Comparison of ENCODE assay signal across 16 mouse cellular contexts in the genomic region with DNA sequence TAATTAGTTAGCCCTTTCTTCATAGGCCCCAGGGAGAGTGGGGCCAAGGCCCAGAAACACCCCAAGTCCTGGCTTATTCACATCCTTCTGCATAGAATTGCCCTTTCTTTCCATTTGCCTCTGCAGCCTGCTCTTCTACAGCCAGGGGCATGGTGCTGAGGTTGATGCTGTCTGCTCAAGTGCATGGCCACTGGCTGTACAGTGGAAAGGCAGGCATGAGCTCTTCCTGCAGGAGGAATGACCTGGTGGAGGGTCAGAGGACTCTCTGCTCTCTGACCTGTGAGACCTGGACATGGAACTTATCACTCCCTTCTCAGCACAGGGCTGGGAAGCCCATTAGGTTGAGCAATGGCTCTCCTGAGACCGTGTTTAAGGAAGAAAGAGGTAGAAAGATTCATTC. TPM values are rescaled to one million over a fixed set of nuclear protein-coding genes. Genes with fewer than 3 reads are reported as not detected.
DNase-seq lines count a peak whose midpoint lies in the region; ATAC-seq and TF ChIP-seq lines count a peak whose summit lies in the region.
"Had no signal": no experiment of that assay in that cellular context is flagged by ENCODE, and none has a peak within 500 bp of the region (broad histone marks: within the 10 kb centered on the region; RNA-seq: fewer than 3 reads in every experiment).

No protein-coding gene starts in this region.

- WGBS in kidney, adult 2 months: 81% methylated on average over 1 of the region's 1 CpGs
- WGBS in embryonic facial prominence, embryonic 15.5 days: 79% methylated on average over 1 of the region's 1 CpGs
- 60% methylated on average over 1 of the region's 1 CpGs for WGBS in liver, embryonic 11.5 days
- WGBS in stomach, embryonic 15.5 days: 89% methylated on average over 1 of the region's 1 CpGs

- peaks cover 10% of the 10 kb centered on the region for H3K4me1 ChIP-seq in kidney, adult 2 months (ENCODE audit: control insufficient read depth, insufficient read depth, low read length)
- H3K4me1 ChIP-seq in embryonic facial prominence, embryonic 15.5 days: peaks cover 35% of the 10 kb centered on the region
- peaks cover 5% of the 10 kb centered on the region for H3K4me1 ChIP-seq in liver, embryonic 11.5 days (replicated peaks; ENCODE audit: control insufficient read depth, insufficient read depth, low read length)
- no peaks in the 10 kb centered on the region for H3K4me1 ChIP-seq in stomach, embryonic 15.5 days
- H3K4me1 ChIP-seq: heart, embryonic 12.5 days had no signal

- H3K9me3 ChIP-seq in embryonic facial prominence, embryonic 15.5 days (replicated peaks): no peaks in the 10 kb centered on the region
- H3K9me3 ChIP-seq in liver, embryonic 11.5 days (ENCODE audit: control insufficient read depth, low read length): no peaks in the 10 kb centered on the region
- no peaks in the 10 kb centered on the region for H3K9me3 ChIP-seq in stomach, embryonic 15.5 days

- peak overlapping the region; percentile 10; the same call in 1 of the 2 replicates for H3K27ac ChIP-seq in kidney, adult 2 months (ENCODE audit: insufficient read depth, low read depth, low read length)
- peak overlapping the region; percentile 66 for H3K27ac ChIP-seq in embryonic facial prominence, embryonic 15.5 days (replicated peaks)
- H3K27ac ChIP-seq in liver, embryonic 11.5 days (ENCODE audit: low read depth, low read length): peak overlapping the region; percentile 43; the same call in 1 of the 2 replicates
- H3K27ac ChIP-seq in stomach, embryonic 15.5 days: no peak overlapping the region
- H3K27ac ChIP-seq: left cerebral cortex, adult 2 months had no signal

- peak; percentile 48; the same call in 1 of the 2 replicates for ATAC-seq in embryonic facial prominence, embryonic 15.5 days (ENCODE audit: insufficient number of reproducible peaks, low FRiP score, low TSS enrichment, low read depth)
- ATAC-seq in liver, embryonic 11.5 days (replicated peaks; ENCODE audit: low FRiP score): peak; percentile 44
- ATAC-seq in stomach, embryonic 15.5 days (ENCODE audit: insufficient read depth, low FRiP score, low read depth): peak; percentile 11; the same call in 1 of the 2 replicates
- no peak for ATAC-seq in megakaryocyte progenitor cell, adult 5-6 weeks (replicated peaks; ENCODE audit: poor library complexity)
- ATAC-seq: forebrain, postnatal 0 days; hindbrain, embryonic 16.5 days had no signal

- no peaks in the 10 kb centered on the region for H3K36me3 ChIP-seq in kidney, adult 2 months (ENCODE audit: control insufficient read depth, insufficient read depth, low read length)
- no peaks in the 10 kb centered on the region for H3K36me3 ChIP-seq in embryonic facial prominence, embryonic 15.5 days
- no peaks in the 10 kb centered on the region for H3K36me3 ChIP-seq in liver, embryonic 11.5 days (ENCODE audit: control insufficient read depth, insufficient read depth, low read length)
- H3K36me3 ChIP-seq in stomach, embryonic 15.5 days: no peaks in the 10 kb centered on the region
- H3K36me3 ChIP-seq: heart, embryonic 12.5 days had no signal

- no peak overlapping the region for H3K9ac ChIP-seq in embryonic facial prominence, embryonic 15.5 days
- H3K9ac ChIP-seq in liver, embryonic 11.5 days (ENCODE audit: low read depth, low read length): no peak overlapping the region
- H3K9ac ChIP-seq in stomach, embryonic 15.5 days: no peak overlapping the region
- H3K9ac ChIP-seq: forebrain, postnatal 0 days; heart, embryonic 12.5 days had no signal

- no peak overlapping the region for H3K4me3 ChIP-seq in kidney, adult 2 months (ENCODE audit: insufficient read depth, low read depth, low read length)
- no peak overlapping the region for H3K4me3 ChIP-seq in embryonic facial prominence, embryonic 15.5 days (replicated peaks)
- H3K4me3 ChIP-seq in liver, embryonic 11.5 days (ENCODE audit: low read depth, low read length): no peak overlapping the region
- H3K4me3 ChIP-seq in stomach, embryonic 15.5 days (replicated peaks): no peak overlapping the region
- H3K4me3 ChIP-seq: erythroblast, embryonic 14.5 days; heart, embryonic 12.5 days; left cerebral cortex, adult 2 months; megakaryocyte, embryonic 14.5 days had no signal

- TF ChIP-seq CTCF in kidney, adult 2 months (conservative IDR thresholded peaks at IDR 0.05; ENCODE audit: insufficient read depth, insufficient read length, low read depth, low read length): no peak

- no peaks in the 10 kb centered on the region for H3K27me3 ChIP-seq in kidney, adult 2 months (replicated peaks; ENCODE audit: control insufficient read depth, insufficient read depth, low read length)
- H3K27me3 ChIP-seq in embryonic facial prominence, embryonic 15.5 days: no peaks in the 10 kb centered on the region
- H3K27me3 ChIP-seq in liver, embryonic 11.5 days (replicated peaks; ENCODE audit: control insufficient read depth, insufficient read depth, low read length): no peaks in the 10 kb centered on the region
- H3K27me3 ChIP-seq in stomach, embryonic 15.5 days (replicated peaks): no peaks in the 10 kb centered on the region
- H3K27me3 ChIP-seq: heart, embryonic 12.5 days had no signal

- no peak for DNase-seq in kidney, adult 2 months
- no peak for DNase-seq in kidney, adult 8-10 months
- no peak for DNase-seq in liver, embryonic 11.5 days (ENCODE audit: low spot score)
- no peak for DNase-seq in heart, adult 8-10 months (ENCODE audit: low spot score)
- DNase-seq: B cell, adult 2 months; forebrain, postnatal 0 days; retina, postnatal 1 day; thymus, postnatal 14 days had no signal

- H3K4me2 ChIP-seq in embryonic facial prominence, embryonic 15.5 days (replicated peaks): no peak overlapping the region
- H3K4me2 ChIP-seq in liver, embryonic 11.5 days: no peak overlapping the region
- H3K4me2 ChIP-seq in stomach, embryonic 15.5 days: no peak overlapping the region
- H3K4me2 ChIP-seq: heart, embryonic 12.5 days had no signal

- no peak for TF ChIP-seq POLR2A in kidney, adult 2 months (IDR thresholded peaks at IDR 0.05; ENCODE audit: low read depth, low read length)

RNA-seq across cellular contexts. Expression of gene Asb13, which starts 35.8 kb away (rescaled TPM):
- 41.9 and 42.6 TPM in 2 replicates for polyA plus RNA-seq in kidney, adult 2 months (2012; rRNA removed)
- 10.9 and 12.5 TPM in 2 replicates for polyA plus RNA-seq in embryonic facial prominence, embryonic 15.5 days (2015; fragmentation: Nextera tagmentation; extraction: Ambion mirVana)
- 4.7 and 4.9 TPM in 2 replicates for polyA plus RNA-seq in liver, embryonic 11.5 days (2014; fragmentation: Nextera tagmentation; extraction: Ambion mirVana)
- 10.8 and 14.1 TPM in 2 replicates for polyA plus RNA-seq in stomach, embryonic 15.5 days (2015; fragmentation: Nextera tagmentation; extraction: Ambion mirVana)
- 4.4 and 4.7 TPM in 2 replicates for total RNA-seq in megakaryocyte progenitor cell, adult 5-6 weeks (2015)
- 3.3 and 3.8 TPM in 2 replicates for total RNA-seq in megakaryocyte progenitor cell, adult 5-6 weeks (2017)
- total RNA-seq in heart, adult 8-10 months (2022): 10 to 100 TPM in 1 of 4 experiments, 1 to 10 TPM in 3; 8.6 to 11.2 (median 8.8) TPM

RNA-seq across cellular contexts. Expression of gene Fam208b, which starts 58.7 kb away (rescaled TPM):
- polyA plus RNA-seq in kidney, adult 2 months (2012; rRNA removed): 2.3 and 2.8 TPM in 2 replicates
- polyA plus RNA-seq in embryonic facial prominence, embryonic 15.5 days (2015; fragmentation: Nextera tagmentation; extraction: Ambion mirVana): 14.2 and 15.1 TPM in 2 replicates
- 10.8 and 14.5 TPM in 2 replicates for polyA plus RNA-seq in liver, embryonic 11.5 days (2014; fragmentation: Nextera tagmentation; extraction: Ambion mirVana)
- 11.4 and 12.3 TPM in 2 replicates for polyA plus RNA-seq in stomach, embryonic 15.5 days (2015; fragmentation: Nextera tagmentation; extraction: Ambion mirVana)
- 42.2 and 65.3 TPM in 2 replicates for total RNA-seq in megakaryocyte progenitor cell, adult 5-6 weeks (2015)
- total RNA-seq in megakaryocyte progenitor cell, adult 5-6 weeks (2017): 24.7 and 37.0 TPM in 2 replicates
- total RNA-seq in heart, adult 8-10 months (2022): 10 to 100 TPM; 10.5 to 14.1 (median 12.5) TPM
